Mouse (Mus musculus) small intestine, adult 2 months (tissue): ENCODE data around the gene Gnb3. TPM values are rescaled to one million over a fixed set of nuclear protein-coding genes. Genes with fewer than 3 reads are reported as not detected.

Source experiments
- H3K27ac ChIP-seq: fragments of 200-500 bp; 2 replicates; pipeline ENCODE4 v1.5.1; 2012; ENCODE audit warnings: low read depth, low read length, control low read depth, inconsistent platforms; ENCODE audit not compliant: insufficient read depth
- H3K27me3 ChIP-seq: fragments of 200-500 bp; 2 replicates; pipeline ENCODE4 v1.6.1; 2012; ENCODE audit warnings: mild to moderate bottlenecking, moderate library complexity, low read length, inconsistent platforms; ENCODE audit not compliant: control insufficient read depth, insufficient read depth
- H3K36me3 ChIP-seq: fragments of 200-500 bp; 2 replicates; pipeline ENCODE4 v1.6.1; 2012; ENCODE audit warnings: mild to moderate bottlenecking, low read length, control low read depth, inconsistent platforms; ENCODE audit not compliant: control insufficient read depth, insufficient read depth
- H3K4me1 ChIP-seq: fragments of 200-500 bp; 2 replicates; pipeline ENCODE4 v1.6.1; 2012; ENCODE audit warnings: low read length, inconsistent platforms, mixed read lengths; ENCODE audit not compliant: control insufficient read depth, insufficient read depth, insufficient read length
- H3K4me3 ChIP-seq: fragments of 200-500 bp; 2 replicates; pipeline ENCODE4 v1.5.1; 2012; ENCODE audit warnings: low read depth, mild to moderate bottlenecking, control low read depth, inconsistent platforms, low read length, moderate library complexity
- CTCF ChIP-seq: fragments of 200-500 bp; IDR thresholded peaks from 2 replicates; pipeline ENCODE4 v1.5.1; 2012; ENCODE audit warnings: low read depth, mild to moderate bottlenecking, control low read depth, inconsistent platforms, low read length, moderate library complexity, mixed read lengths; ENCODE audit not compliant: insufficient replicate concordance, insufficient read length; ENCODE audit errors: extremely low read depth
- POLR2A ChIP-seq: fragments of 200-500 bp; IDR thresholded peaks from 2 replicates; pipeline ENCODE4 v1.6.1; 2012; ENCODE audit warnings: low read depth, mild to moderate bottlenecking, control low read depth, inconsistent platforms, low read length, moderate library complexity
- WGBS: fragments of 180-500 bp; shearing (Covaris S2); methylation state at CpG from one replicate; pipeline ENCODE4 v1.1.7; 2018; 5-methylcytosine and 5-hydroxymethylcytosine counted together
- polyA plus RNA-seq: library from polyadenylated mRNA; depleted of rRNA; stranded (reverse); fragments of >200 nt; gene quantifications from 2 replicates; pipeline ENCODE4 v1.2.3, GENCODE M21; 2012

Gnb3 gene
- polyA plus RNA-seq, 1 experiment, result 0.19 TPM

GRCm38 (mm10) chr6:124879390-124879789 is 39.3 kb upstream of the Gnb3 start:
- WGBS, result 67% methylated on average over 6 of the region's 6 CpGs
- H3K4me3 ChIP-seq, result no peak overlapping the region
- no peaks in the 10 kb centered on the region for H3K36me3 ChIP-seq

GRCm38 (mm10) chr6:124874348-124874747 is 34.3 kb upstream of the Gnb3 start:
- Histone ChIP-seq H3K4me1 (no peaks in the 10 kb centered on the region), H3K27me3 (no peaks in the 10 kb centered on the region), H3K36me3 (no peaks in the 10 kb centered on the region), H3K27ac (no peak overlapping the region), H3K4me3 (no peak overlapping the region)
- 48% methylated on average over 2 of the region's 3 CpGs for WGBS
- TF ChIP-seq POLR2A (no peak), CTCF (no peak)

More at GRCm38 (mm10) chr6:124879390-124879789, 39.3 kb upstream of the Gnb3 start:
- H3K27ac ChIP-seq, result no peak overlapping the region
- no peaks in the 10 kb centered on the region for H3K4me1 ChIP-seq
- no peaks in the 10 kb centered on the region for H3K27me3 ChIP-seq
- TF ChIP-seq CTCF, result no peak
- TF ChIP-seq POLR2A, result no peak

GRCm38 (mm10) chr6:124866560-124866959 is 26.5 kb upstream of the Gnb3 start:
- peaks cover 4% of the 10 kb centered on the region for H3K4me1 ChIP-seq
- H3K27me3 ChIP-seq, result peaks cover 14% of the 10 kb centered on the region
- no peak overlapping the region for H3K27ac ChIP-seq
- no peak for TF ChIP-seq POLR2A
- no peak for TF ChIP-seq CTCF
- H3K4me3 ChIP-seq, result no peak overlapping the region
- 85% methylated on average over 7 of the region's 7 CpGs for WGBS
- H3K36me3 ChIP-seq, result no peaks in the 10 kb centered on the region

- H3K27me3 ChIP-seq, result peaks cover 14% of the 10 kb centered on the region
- H3K27ac ChIP-seq, result no peak overlapping the region
- no peaks in the 10 kb centered on the region for H3K36me3 ChIP-seq
- no peak for TF ChIP-seq POLR2A
- no peak for TF ChIP-seq CTCF
- 53% methylated on average over 18 of the region's 18 CpGs for WGBS
- no peak overlapping the region for H3K4me3 ChIP-seq
- H3K4me1 ChIP-seq, result peaks cover 4% of the 10 kb centered on the region
Measured at GRCm38 (mm10) chr6:124865766-124866362, 25.8 kb upstream of the Gnb3 start.

- H3K4me3 ChIP-seq, result peak within 1 kb of the TSS; percentile 58
- peaks cover 4% of the 10 kb centered on the region for H3K4me1 ChIP-seq
- 2% methylated on average over 43 of the region's 43 CpGs for WGBS
- peaks cover 20% of the 10 kb centered on the region for H3K27me3 ChIP-seq
- no peak within 1 kb of the TSS for H3K27ac ChIP-seq
- TF ChIP-seq CTCF (no peak), POLR2A (no peak)
- no peaks in the 10 kb centered on the region for H3K36me3 ChIP-seq
Measured at GRCm38 (mm10) chr6:124863658-124864298, 23.7 kb upstream of the Gnb3 start, which contains the start of gene Gpr162. Gene Gpr162, minus strand, starts transcription at chr6:124863983.

- Histone ChIP-seq H3K36me3 (no peaks in the 10 kb centered on the region), H3K4me1 (peaks cover 4% of the 10 kb centered on the region), H3K27me3 (peaks cover 21% of the 10 kb centered on the region), H3K4me3 (peak overlapping the region; percentile 58), H3K27ac (no peak overlapping the region)
- TF ChIP-seq POLR2A (no peak), CTCF (no peak)
- 4% methylated on average over 11 of the region's 16 CpGs for WGBS
Measured at GRCm38 (mm10) chr6:124863125-124863657, 23.1 kb upstream of the Gnb3 start.

GRCm38 (mm10) chr6:124862406-124863124 is 22.5 kb upstream of the Gnb3 start:
- 21% methylated on average over 8 of the region's 8 CpGs for WGBS
- Histone ChIP-seq H3K27me3 (peaks cover 26% of the 10 kb centered on the region), H3K27ac (no peak overlapping the region), H3K36me3 (no peaks in the 10 kb centered on the region), H3K4me1 (peaks cover 4% of the 10 kb centered on the region), H3K4me3 (no peak overlapping the region)
- TF ChIP-seq POLR2A (no peak), CTCF (no peak)
